Mouse (Mus musculus): ENCODE measurements around the gene Micall2. TPM values are rescaled to one million over a fixed set of nuclear protein-coding genes. Genes with fewer than 3 reads are reported as not detected.

Micall2 gene
- polyA plus RNA-seq, 1 experiment = 16.9 TPM

DNA sequence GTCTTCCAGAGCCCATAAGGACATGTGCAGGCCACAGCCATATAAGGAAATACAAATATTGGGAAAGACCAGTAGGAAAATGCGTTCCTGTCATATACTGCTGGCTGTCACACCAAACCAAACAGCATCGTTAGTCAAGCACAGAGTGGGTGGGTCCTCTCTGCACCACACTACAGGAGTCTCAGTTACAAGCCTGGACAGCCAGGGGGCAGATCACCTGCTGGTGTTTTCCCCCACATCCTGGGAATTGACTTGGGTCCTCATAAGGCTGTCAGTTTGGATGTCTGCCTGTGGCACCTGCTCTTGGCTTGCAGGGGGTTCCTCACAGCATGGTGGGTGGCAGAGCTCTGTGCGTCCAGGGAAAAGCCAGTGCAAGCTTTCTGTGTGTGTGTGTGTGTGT is 70.8 kb downstream of the Micall2 start:
- Histone ChIP-seq H3K4me1 (ENCODE audit: control insufficient read depth, insufficient read depth, insufficient read length, low read length) (no peaks in the 10 kb centered on the region), H3K4me3 (ENCODE audit: low read depth, low read length) (no peak overlapping the region), H3K27ac (ENCODE audit: insufficient read depth, low read depth, low read length) (no peak overlapping the region), H3K27me3 (ENCODE audit: control insufficient read depth, insufficient read depth, low read length) (peaks cover 18% of the 10 kb centered on the region), H3K36me3 (ENCODE audit: control insufficient read depth, insufficient read depth, low read length) (no peaks in the 10 kb centered on the region)
- WGBS = 42% methylated on average over 3 of the region's 3 CpGs
- no peak for TF ChIP-seq POLR2A (IDR thresholded peaks at IDR 0.05; ENCODE audit: low read depth, low read length)
- no peak for TF ChIP-seq CTCF (IDR thresholded peaks at IDR 0.05; ENCODE audit: extremely low read depth, insufficient read length, insufficient replicate concordance, low read depth, low read length)

DNA sequence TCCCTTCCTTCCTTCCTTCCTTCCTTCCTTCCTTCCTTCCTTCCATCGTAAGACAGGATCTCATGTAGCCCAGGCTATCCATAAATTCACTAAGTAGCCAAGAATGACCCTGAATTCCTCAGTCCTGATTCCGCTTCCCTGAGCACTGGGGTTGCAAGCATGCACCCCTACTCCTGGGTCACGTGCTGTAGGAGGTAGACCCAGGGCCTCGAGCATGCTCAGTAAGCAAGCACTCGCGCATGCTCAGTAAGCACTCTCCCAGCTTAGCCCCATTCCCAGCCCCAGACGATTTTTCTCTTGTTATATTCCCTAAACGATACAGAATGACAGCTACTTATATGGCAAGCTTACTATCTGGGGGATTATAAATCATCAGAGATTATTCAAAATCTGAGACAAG is 74.4 kb downstream of the Micall2 start:
- peaks cover 15% of the 10 kb centered on the region for H3K4me1 ChIP-seq (ENCODE audit: control insufficient read depth, insufficient read depth, insufficient read length, low read length)
- 52% methylated on average over 7 of the region's 8 CpGs for WGBS

DNA sequence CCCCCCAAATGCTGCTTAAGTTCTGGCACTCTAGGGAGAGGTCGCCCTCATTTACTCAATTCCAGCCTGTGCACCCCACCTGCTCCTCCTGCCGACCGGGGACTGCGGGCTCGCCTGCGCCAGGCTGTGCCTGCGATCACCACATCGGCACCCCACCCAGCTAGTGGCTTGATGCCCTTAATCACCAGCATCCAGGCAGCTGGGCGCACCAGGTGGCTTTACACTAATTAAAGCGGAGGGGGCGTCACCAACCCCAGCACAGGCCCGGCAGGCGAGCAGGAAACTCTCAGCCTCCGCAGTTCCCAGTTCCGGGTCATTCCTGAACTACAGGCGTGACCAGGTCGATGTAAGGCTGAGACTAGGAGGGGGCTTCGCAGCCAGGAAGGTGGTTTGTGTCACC is 76.8 kb downstream of the Micall2 start:
- TF ChIP-seq CTCF (IDR thresholded peaks at IDR 0.05; ENCODE audit: extremely low read depth, insufficient read length, insufficient replicate concordance, low read depth, low read length) = no peak
- TF ChIP-seq POLR2A (IDR thresholded peaks at IDR 0.05; ENCODE audit: low read depth, low read length) = no peak
- Histone ChIP-seq H3K4me1 (ENCODE audit: control insufficient read depth, insufficient read depth, insufficient read length, low read length) (peaks cover 15% of the 10 kb centered on the region), H3K36me3 (ENCODE audit: control insufficient read depth, insufficient read depth, low read length) (no peaks in the 10 kb centered on the region), H3K4me3 (ENCODE audit: low read depth, low read length) (peak overlapping the region; percentile 32; the same call in 1 of the 2 replicates), H3K27ac (ENCODE audit: insufficient read depth, low read depth, low read length) (no peak overlapping the region), H3K27me3 (ENCODE audit: control insufficient read depth, insufficient read depth, low read length) (0 out of 2 replicates have a peak, but pooled peaks cover 5% of the 10 kb centered on the region)
- WGBS = 3% methylated on average over 18 of the region's 18 CpGs

More for the DNA sequence above, 74.4 kb downstream of the Micall2 start:
- H3K36me3 ChIP-seq (ENCODE audit: control insufficient read depth, insufficient read depth, low read length) = no peaks in the 10 kb centered on the region
- H3K27ac ChIP-seq (ENCODE audit: insufficient read depth, low read depth, low read length) = no peak overlapping the region
- no peak overlapping the region for H3K4me3 ChIP-seq (ENCODE audit: low read depth, low read length)
- H3K27me3 ChIP-seq (ENCODE audit: control insufficient read depth, insufficient read depth, low read length) = 0 out of 2 replicates have a peak, but pooled peaks cover 5% of the 10 kb centered on the region
- TF ChIP-seq POLR2A (IDR thresholded peaks at IDR 0.05; ENCODE audit: low read depth, low read length) (no peak), CTCF (IDR thresholded peaks at IDR 0.05; ENCODE audit: extremely low read depth, insufficient read length, insufficient replicate concordance, low read depth, low read length) (no peak)

DNA sequence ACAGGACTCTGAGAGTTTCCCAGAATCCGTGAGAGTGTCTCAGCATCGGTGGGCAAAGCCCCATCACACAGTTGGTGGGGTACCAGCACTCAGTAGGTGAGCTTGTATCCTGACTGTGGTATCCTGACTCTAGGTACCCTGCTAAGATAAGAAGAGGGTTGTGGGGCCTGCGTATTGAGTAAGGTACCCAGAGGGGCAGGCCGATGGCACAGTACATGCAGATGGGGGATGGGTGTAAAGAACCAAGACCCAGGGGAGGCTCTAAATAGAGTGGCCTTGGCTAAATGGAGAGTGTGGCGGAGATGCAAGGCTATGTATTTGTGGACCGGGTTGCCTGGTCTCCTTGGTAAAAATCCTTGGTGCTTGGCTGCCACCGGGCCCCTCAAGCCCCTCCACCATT is 77.3 kb downstream of the Micall2 start:
- TF ChIP-seq CTCF (IDR thresholded peaks at IDR 0.05; ENCODE audit: extremely low read depth, insufficient read length, insufficient replicate concordance, low read depth, low read length) (no peak), POLR2A (IDR thresholded peaks at IDR 0.05; ENCODE audit: low read depth, low read length) (no peak)

DNA sequence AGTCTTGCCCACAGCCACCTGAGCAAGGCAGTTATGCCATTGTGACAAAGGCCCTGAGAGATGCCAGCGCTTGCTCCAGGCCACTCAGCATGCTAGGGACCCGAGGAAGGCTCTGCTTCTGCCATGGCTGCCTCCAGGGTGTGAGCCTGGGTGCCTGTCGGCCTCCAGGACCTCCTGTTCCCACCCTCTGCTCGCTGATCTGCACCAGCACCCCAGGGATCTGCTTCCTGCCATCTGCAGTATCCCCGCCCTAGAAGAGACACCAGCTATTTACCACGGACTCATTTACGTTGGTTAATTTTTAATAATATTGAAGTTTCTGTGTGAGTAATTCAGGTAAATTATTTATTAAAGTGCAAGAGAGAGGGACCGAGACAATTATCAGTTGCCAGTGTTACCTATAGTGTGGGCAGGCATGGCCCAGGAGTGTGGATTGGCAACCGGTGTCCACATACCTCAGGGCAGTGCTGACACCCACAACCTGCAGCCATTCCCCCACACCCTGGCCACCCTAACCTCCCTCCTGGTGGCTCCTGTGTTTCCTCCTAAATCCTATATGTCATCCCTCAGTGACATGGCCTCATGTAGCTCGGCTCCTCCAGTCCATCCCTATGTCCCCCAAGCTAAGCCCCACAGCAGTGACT is 78.1 kb downstream of the Micall2 start:
- no peak for TF ChIP-seq POLR2A (IDR thresholded peaks at IDR 0.05; ENCODE audit: low read depth, low read length)
- no peak for TF ChIP-seq CTCF (IDR thresholded peaks at IDR 0.05; ENCODE audit: extremely low read depth, insufficient read length, insufficient replicate concordance, low read depth, low read length)
- Histone ChIP-seq H3K4me3 (ENCODE audit: low read depth, low read length) (no peak overlapping the region), H3K36me3 (ENCODE audit: control insufficient read depth, insufficient read depth, low read length) (no peaks in the 10 kb centered on the region), H3K27ac (ENCODE audit: insufficient read depth, low read depth, low read length) (no peak overlapping the region), H3K4me1 (ENCODE audit: control insufficient read depth, insufficient read depth, insufficient read length, low read length) (peaks cover 15% of the 10 kb centered on the region), H3K27me3 (ENCODE audit: control insufficient read depth, insufficient read depth, low read length) (0 out of 2 replicates have a peak, but pooled peaks cover 5% of the 10 kb centered on the region)
- WGBS = 23% methylated on average over 10 of the region's 10 CpGs

More for the DNA sequence above, 77.3 kb downstream of the Micall2 start:
- H3K36me3 ChIP-seq (ENCODE audit: control insufficient read depth, insufficient read depth, low read length) = no peaks in the 10 kb centered on the region
- H3K4me1 ChIP-seq (ENCODE audit: control insufficient read depth, insufficient read depth, insufficient read length, low read length) = peaks cover 15% of the 10 kb centered on the region
- WGBS = 39% methylated on average over 7 of the region's 7 CpGs
- 0 out of 2 replicates have a peak, but pooled peaks cover 5% of the 10 kb centered on the region for H3K27me3 ChIP-seq (ENCODE audit: control insufficient read depth, insufficient read depth, low read length)
- H3K27ac ChIP-seq (ENCODE audit: insufficient read depth, low read depth, low read length) = no peak overlapping the region
- no peak overlapping the region for H3K4me3 ChIP-seq (ENCODE audit: low read depth, low read length)

Other genes starting within 250 kb of the Micall2 start
- gene Uncx, start 192.8 kb downstream of the Micall2 start, polyA plus RNA-seq (2012; rRNA removed) = not detected in 2 replicates
- gene Ints1, start 39.3 kb upstream of the Micall2 start, polyA plus RNA-seq (2012; rRNA removed) = 46.9 and 86.6 TPM in 2 replicates
- gene Mafk, start 55.2 kb upstream of the Micall2 start, polyA plus RNA-seq (2012; rRNA removed) = 27.1 and 70.9 TPM in 2 replicates
- gene Tmem184a, start 83.6 kb upstream of the Micall2 start, polyA plus RNA-seq (2012; rRNA removed) = 277 and 416 TPM in 2 replicates
- 0.28 TPM in 1 of 2 replicates, not detected in the other for gene Gm26938, start 90.1 kb upstream of the Micall2 start, polyA plus RNA-seq (2012; rRNA removed)
- gene Psmg3, start 90.5 kb upstream of the Micall2 start, polyA plus RNA-seq (2012; rRNA removed) = 18.2 and 20.9 TPM in 2 replicates
- 0.11 and 0.34 TPM in 2 replicates for gene Elfn1, start 171.6 kb upstream of the Micall2 start, polyA plus RNA-seq (2012; rRNA removed)